Mouse (Mus musculus) spleen, postnatal 36 days (tissue): Measurements from ENCODE around the gene Slfn3.
A peak's percentile ranks its signal among the peaks of the same experiment; 100 is the strongest.
"Not testable (repeated sequence)": the region's sequence is repeated elsewhere in the genome, so short reads cannot be mapped to it uniquely, and the experiment has no call there.

Experiments used
- DNase-seq, 2 experiments: peaks; one replicate each; pipeline ENCODE4 v3.0.0; 2022; ENCODE audit warnings: low spot score in 2 of 2, mixed read lengths in 1 of 2

The Slfn3 gene

DNA sequence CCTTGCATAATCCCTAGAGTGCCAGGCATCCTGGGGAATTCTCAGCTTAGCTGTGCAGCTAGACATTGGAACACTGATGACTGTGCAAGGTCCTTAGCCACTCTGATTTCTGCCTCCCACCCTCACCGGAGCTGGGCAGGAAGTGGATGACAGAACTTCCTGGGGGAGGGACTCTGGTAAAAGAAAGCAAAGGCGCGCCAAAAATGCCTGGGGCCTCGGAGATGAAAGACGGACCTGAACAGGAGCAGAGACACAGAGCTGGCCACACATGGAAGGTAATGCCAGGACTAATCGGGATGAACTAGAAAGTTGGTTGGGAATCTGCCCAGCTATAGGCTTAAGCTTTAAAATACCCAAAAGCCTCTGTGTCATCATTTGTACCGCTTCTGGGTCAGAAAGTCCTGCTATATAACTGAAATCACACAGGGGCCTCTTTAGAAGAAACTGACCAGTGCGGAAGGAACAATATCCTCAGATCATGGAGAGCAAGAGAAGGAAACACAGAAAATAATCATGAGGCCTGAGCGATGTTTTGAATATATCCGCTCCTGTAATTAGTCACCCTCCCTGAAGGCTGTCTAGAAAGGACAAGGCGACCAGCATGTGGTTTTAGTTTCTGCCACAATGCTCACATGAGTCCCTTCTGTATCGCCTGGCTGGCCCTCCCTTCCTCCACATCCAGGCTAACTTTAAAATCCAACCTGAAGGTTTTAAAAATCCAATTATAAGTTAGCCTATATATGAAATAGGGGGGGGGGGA lies at the start of gene Slfn3:
Slfn3 (plus strand) TSS at position 197 of the 760 bp plus-strand sequence.
- peak; percentile 68 to 70 for DNase-seq

DNA sequence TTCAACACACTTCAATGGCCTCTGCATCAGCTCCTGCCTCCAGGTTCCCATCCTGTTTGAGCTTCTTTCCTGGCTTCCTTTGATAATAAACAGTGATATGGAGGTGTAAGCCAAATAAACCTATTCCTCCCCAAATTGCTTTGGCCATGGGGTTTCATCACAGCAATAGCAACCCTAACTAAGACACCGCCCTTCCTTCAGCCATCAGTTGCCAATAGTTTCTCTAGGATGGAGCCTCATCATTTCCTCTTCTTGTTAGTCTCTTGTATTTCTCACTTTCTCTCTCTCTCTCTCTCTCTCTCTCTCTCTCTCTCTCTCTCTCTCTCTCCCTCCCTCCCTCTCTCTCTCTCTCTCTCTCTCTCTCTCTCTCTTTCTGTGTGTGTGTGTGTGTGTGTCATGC lies 42.2 kb upstream of the Slfn3 start:
- not testable (repeated sequence) for DNase-seq

DNA sequence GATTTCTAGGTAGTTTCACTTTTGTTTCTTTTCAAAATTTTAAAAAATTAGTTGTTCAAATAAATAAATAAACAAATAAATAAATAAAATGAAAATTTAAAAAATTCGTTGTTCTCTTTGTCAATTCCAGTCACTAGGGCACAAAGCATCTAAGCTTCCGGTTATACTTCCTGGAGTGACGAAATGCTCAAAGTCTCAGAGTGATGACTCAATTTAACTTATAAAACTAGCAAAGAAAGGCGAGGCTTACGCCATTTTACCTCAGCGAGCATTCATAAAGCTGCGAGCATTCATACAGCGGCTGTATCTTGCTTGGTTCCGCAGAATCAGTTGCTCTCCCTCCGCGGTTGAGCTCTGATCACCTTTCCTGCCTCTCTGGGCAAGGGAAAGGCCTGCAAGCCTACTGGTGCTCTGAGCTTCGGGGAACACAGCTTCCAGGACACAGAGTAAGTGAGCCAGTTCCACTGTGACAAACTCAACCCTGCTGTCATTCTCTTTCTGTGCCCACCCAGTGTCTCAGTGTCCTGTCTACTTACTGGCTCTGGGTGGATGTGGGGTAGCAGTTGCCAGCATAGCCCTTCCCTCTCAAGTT lies 16.1 kb upstream of the Slfn3 start, which contains the start of gene Slfn4:
Slfn4 (plus strand) TSS at position 239 of the 592 bp plus-strand sequence.
- no peak for DNase-seq

- peak; percentile 25 to 58 for DNase-seq
Observed at GRCm38 (mm10) chr11:83192001-83192400, 871 bp downstream of the Slfn3 start.

DNA sequence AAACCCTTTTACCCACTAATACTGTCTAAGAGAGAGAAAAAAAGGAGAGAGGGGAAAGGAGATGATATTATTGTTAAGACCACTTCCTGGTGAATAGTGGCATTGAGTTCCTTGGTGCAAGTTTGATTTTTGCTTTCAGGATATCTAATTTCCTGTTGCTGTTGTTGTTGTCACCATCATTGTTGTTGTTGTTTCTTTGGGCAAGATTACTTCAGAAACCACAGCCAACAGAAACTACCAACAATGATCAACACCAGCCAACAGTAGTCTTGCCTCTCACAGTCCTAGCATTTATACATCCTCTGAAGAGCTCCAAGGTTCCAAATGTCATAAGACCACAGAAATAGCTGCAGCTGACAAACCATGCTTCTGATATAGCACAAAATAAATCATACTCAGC lies 13.9 kb downstream of the Slfn3 start:
- DNase-seq: no peak

DNA sequence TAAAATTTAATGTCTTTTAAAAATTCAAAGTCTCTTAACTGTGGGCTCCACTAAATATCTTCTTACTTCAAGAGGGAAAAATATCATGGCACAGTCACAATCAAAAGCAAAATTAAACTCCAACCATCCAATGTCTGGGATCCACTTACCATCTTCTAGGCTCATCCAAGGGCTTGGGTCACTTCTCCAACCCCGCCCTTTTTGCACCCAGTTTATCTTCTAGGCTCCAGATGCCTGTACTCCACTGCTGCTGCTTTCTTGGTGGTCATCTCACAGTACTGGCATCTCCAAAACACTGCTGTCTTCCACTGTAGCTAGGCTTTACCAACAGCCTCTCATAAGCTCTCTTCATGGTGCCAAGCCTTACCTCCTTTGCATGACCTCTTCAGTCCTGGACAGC lies 25.0 kb downstream of the Slfn3 start:
- no peak for DNase-seq

GRCm38 (mm10) chr11:83221328-83221877 lies 30.3 kb downstream of the Slfn3 start:
- no peak for DNase-seq

DNA sequence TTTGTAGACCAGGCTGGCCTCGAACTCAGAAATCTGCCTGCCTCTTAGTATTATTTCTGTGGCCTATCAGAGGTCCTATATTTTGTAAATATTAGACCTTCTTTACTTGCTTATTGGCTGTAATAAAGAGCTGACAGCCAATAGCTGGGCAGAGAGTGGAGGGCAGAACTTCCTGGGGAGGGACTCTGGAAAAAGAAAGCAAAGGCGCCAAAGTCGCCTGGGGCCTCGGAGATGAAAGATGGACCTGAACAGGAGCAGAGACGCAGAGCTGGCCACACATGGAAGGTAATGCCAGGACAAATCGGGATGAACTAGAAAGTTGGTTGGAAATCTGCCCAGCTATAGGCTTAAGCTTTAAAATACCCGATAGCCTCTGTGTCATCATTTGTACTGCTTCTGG lies 32.2 kb downstream of the Slfn3 start:
- peak; percentile 72 to 78 for DNase-seq

DNA sequence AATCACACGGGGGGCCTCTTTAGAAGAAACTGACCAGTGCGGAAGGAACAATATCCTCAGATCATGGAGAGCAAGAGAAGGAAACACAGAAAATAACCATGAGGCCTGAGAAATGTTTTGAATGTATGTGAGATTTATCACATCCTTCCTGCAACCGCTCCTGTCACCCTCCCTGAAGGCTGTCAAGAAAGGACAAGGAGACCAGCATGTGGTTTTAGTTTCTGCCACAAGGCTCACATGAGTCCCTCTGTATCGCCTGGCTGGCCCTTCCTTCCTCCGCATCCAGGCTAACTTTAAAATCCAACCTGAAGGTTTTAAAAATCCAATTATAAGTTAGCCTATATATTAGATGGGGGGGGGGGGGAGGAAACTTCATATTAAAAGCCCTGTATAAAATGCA lies 32.7 kb downstream of the Slfn3 start:
- peak in 1 of 2 experiments; percentile 16 for DNase-seq

DNA sequence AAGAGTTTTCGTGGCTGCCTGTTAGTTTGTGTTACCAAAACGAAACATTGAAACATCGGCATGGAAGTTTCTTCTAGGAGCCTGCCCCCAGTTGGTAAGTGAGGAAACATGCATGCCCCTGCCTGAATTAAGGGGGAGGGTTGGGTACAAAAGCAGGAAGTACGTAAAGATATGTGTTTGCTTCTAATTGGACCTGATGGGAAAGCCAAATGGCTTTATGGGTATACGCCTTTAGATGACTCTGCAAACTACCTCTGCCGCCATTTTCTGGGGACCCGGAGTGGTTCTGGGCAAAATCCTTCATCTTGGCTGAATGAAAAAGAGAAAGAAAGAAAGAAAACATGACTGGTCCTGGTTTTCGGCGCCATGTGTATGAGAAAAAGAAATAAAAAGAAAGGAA lies 33.1 kb downstream of the Slfn3 start:
- DNase-seq: peak; percentile 77 to 84

GRCm38 (mm10) chr11:83224750-83225149 lies 33.6 kb downstream of the Slfn3 start:
- DNase-seq: no peak

DNA sequence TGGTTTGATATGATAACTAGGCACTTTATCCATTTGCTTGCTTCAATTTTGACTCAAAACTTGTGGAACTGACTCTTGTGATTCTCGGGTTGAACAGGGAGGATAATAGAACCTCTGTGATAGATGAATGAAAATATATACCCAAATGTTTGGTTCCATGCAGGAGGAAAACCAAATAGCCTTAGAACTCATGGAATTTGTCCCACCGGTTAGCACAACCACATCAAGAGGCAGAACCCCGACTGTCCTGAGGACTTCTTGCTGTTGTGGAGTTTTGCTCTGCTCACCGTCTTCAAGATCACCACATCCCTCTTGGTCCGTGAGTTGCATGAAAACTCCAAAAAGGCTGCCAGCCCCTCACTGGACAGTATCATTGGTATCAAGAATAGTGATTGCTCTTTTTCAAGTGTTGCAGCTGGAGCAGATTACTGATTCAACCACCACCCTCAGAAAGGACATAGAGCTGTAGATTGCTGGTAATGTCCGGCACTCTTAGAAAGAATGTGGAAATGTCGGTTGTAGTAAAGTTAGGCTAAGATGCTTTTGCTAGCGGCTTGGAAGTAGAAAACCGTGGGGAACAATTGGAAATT lies 34.3 kb downstream of the Slfn3 start:
- DNase-seq: no peak

DNA sequence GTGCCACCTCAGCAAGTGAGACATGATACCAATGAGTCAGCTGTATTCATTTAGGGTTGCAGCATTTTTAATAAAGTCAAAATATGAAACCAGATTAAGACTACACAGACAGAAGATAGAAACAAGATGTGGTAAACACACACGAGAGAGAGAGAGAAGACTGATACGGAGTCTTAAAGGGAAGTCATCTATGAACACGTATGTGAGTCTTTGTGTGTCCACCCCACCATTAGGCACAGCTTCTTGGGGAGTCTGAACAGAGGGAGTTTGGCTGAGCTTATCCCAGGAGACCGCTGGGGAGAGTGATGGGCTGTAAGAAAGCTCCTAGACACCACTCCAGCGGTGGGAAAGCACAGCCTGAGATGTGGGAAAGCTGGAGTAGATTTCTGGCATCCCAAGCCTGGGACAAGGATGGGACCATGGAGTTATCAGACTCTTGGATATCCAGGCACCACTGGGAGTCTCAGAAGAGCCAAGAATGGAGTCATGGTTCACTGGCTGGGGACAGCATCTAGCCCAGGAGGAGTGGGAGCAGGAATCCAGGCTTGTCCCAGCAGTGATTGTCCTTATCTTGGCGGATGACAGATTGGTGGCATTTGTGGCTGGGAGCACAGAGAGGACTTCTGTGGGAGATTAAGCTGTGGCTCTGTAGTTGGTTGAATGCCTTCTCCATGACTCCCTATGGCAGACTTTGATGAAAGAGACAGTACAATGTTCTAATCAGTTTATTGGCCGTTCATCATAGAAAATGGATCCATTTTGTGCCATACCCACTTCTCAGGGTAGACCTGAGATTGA lies 37.0 kb downstream of the Slfn3 start:
- no peak for DNase-seq

DNA sequence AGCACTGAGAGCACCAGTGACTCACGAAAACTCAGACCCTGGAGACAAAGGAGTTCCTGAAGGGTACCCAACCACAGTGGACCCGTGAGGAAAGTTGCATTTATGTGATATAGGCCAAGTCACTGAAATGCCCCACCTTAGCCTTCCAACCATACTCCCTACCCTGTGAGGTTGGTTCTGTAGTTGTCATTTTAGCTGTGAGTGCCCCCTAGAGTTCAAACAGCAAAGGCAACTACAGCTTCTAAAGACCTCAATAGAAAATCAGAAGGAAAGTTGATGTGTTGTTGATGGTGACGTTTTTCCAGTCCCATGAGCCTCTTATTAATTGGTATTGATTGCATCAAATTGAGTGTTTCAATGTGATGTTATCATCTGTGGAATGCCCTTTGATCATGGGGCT lies 39.8 kb downstream of the Slfn3 start:
- peak; percentile 37 to 52 for DNase-seq

- DNase-seq: peak in 1 of 2 experiments; percentile 35
Observed at GRCm38 (mm10) chr11:83233621-83234020, 42.5 kb downstream of the Slfn3 start.

DNA sequence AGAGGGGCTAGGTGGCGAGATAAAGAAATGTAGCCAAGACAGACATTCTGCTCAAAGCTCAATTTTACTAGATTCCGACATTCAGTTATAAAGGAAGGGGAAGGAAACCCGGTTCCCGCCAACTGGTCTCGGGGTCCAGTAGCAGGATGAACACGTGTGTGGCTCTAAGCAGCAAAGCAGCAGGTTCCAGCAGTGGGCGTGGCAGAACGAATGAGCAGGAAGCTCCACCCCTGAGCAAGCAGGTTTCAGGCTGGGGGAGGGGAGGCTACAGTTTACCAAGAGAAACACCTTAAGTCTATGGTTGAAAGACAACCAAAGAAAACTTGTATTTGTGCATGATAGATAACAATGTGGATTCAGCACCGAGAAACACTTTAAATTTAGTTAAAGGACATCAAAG lies 46.3 kb downstream of the Slfn3 start:
- not testable (repeated sequence) for DNase-seq

- DNase-seq: no peak
Observed at GRCm38 (mm10) chr11:83238389-83238788, 47.3 kb downstream of the Slfn3 start.

DNA sequence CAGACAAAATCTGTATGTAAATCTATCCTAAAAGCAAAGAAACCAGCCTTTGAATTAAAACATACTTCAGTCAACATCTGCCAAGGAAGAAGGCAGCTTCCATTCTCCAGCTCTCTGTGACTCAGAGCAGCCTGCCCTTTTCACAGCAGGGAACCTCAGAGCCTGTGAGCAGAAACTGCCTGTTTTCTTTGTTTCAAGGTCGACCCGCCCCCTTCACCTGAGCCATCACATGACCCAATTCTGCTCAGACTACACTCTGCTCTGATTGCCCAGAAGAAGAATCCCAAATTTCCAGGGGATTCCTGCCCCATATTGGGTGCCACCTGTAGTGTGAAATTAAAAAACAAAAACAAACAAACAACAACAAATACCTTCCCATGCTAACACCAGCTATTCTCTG lies 48.7 kb downstream of the Slfn3 start:
- DNase-seq: no peak

- not testable (repeated sequence) for DNase-seq
Observed at GRCm38 (mm10) chr11:83257211-83257610, 66.1 kb downstream of the Slfn3 start.

- DNase-seq: peak; percentile 21 to 53
Observed at GRCm38 (mm10) chr11:83262673-83263072, 71.5 kb downstream of the Slfn3 start.

GRCm38 (mm10) chr11:83263146-83263545 lies 72.0 kb downstream of the Slfn3 start:
- peak in 1 of 2 experiments; percentile 28 for DNase-seq
